Mouse (Mus musculus): ENCODE measurements around the gene Wap. TPM values are rescaled to one million over a fixed set of nuclear protein-coding genes. Genes with fewer than 3 reads are reported as not detected.

The Wap gene
- polyA plus RNA-seq (2017; shearing (Covaris generic)) = not detected

GRCm38 (mm10) chr11:6638537-6638936, at the start of gene Wap:
Gene Wap (minus strand): TSS chr11:6638637.

GRCm38 (mm10) chr11:6658271-6658670, 19.8 kb upstream of the Wap start, which contains the start of gene Ramp3:
Gene Ramp3 (plus strand): TSS chr11:6658521.

GRCm38 (mm10) chr11:6625478-6626387, 12.7 kb downstream of the Wap start, which contains the start of gene Tbrg4:
Gene Tbrg4 (minus strand): TSS chr11:6626067.

GRCm38 (mm10) chr11:6605491-6606399, 32.7 kb downstream of the Wap start, which contains the start of gene Nacad:
Gene Nacad (minus strand): TSS chr11:6606053.

Other genes with a start within 250 kb of the Wap start
- gene Zmiz2, start 249.6 kb downstream of the Wap start, polyA plus RNA-seq (2017; shearing (Covaris generic)) = 27.3 TPM
- gene Ppia, start 223.2 kb downstream of the Wap start, polyA plus RNA-seq (2017; shearing (Covaris generic)) = 5,075 TPM
- 118 TPM for gene H2afv, start 194.2 kb downstream of the Wap start, polyA plus RNA-seq (2017; shearing (Covaris generic))
- gene Purb, start 162.7 kb downstream of the Wap start, polyA plus RNA-seq (2017; shearing (Covaris generic)) = 8.4 TPM
- 194 TPM for gene Myo1g, start 117.7 kb downstream of the Wap start, polyA plus RNA-seq (2017; shearing (Covaris generic))
- 377 TPM for gene Ccm2, start 91.8 kb downstream of the Wap start, polyA plus RNA-seq (2017; shearing (Covaris generic))
- gene Nacad, start 32.6 kb downstream of the Wap start, polyA plus RNA-seq (2017; shearing (Covaris generic)) = 1.6 TPM
- 15.7 TPM for gene Tbrg4, start 12.6 kb downstream of the Wap start, polyA plus RNA-seq (2017; shearing (Covaris generic))
- 11.7 TPM for gene Ramp3, start 19.9 kb upstream of the Wap start, polyA plus RNA-seq (2017; shearing (Covaris generic))
- gene Gm11983, start 199.0 kb upstream of the Wap start, polyA plus RNA-seq (2017; shearing (Covaris generic)) = not detected